Mouse (Mus musculus): ENCODE measurements around the gene Trpc1. TPM values are rescaled to one million over a fixed set of nuclear protein-coding genes. Genes with fewer than 3 reads are reported as not detected.
A peak's percentile ranks its signal among the peaks of the same experiment; 100 is the strongest.

Trpc1 gene
- total and polyA plus RNA-seq, 2 experiments from 2014 or later: 9.6 to 23.2 TPM

DNA sequence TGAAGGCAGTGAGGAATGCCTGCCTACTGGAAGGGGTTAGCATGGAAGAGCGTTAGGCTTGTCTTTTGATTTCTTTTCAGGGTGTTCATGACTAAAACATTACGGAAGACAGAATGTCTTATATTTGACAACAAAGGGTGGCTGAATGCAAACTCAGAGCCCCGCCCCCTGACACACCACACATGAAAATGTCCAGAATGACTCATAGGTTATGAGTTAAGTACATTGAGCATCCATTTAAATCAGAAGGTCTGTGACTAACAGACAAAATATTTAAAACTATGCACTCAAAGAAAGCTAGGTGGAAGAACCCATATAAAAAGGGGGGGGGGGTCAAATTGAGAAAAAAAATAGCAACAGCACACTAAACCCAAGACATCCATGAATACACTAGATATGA, 77.8 kb downstream of the Trpc1 start:
- no peak for DNase-seq (ENCODE audit: low spot score)
- H3K36me3 ChIP-seq (ENCODE audit: insufficient read depth, low read length): no peaks in the 10 kb centered on the region
- no peak for TF ChIP-seq CTCF (IDR thresholded peaks at IDR 0.05; ENCODE audit: low read depth)
- H3K4me1 ChIP-seq (ENCODE audit: insufficient read depth, low read length): no peaks in the 10 kb centered on the region; the same call in 1 of the 2 replicates
- no peak for ATAC-seq
- H3K4me2 ChIP-seq (ENCODE audit: low read depth, low read length): no peak overlapping the region
- WGBS: 94% methylated on average over 3 of the region's 3 CpGs
- H3K9me3 ChIP-seq (ENCODE audit: low read length): no peaks in the 10 kb centered on the region
- no peaks in the 10 kb centered on the region for H3K27me3 ChIP-seq (ENCODE audit: insufficient read depth, low read length)
- H3K4me3 ChIP-seq (ENCODE audit: low read length): no peak overlapping the region
- no peak overlapping the region for H3K27ac ChIP-seq
- H3K9ac ChIP-seq (replicated peaks; ENCODE audit: low read length): no peak overlapping the region

DNA sequence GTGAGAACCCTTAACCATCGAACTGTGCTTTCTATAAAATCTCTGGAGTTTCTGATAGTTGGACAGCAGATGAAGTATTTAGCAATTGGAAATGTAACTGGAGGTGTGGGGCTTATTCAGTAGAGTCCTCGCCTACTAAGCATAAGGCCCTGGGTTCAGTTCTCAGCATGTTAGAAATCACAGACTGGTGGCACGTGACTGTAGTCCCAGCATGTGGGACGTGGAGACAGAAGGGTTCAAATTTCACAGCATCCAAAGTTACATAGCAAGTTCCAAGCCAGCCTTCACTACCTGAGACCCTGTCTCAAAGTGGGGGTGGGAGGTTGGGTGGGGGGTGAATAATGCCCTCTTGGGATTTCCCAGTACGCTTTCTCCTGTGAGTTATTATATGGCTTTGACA, 81.9 kb downstream of the Trpc1 start:
- H3K4me3 ChIP-seq (ENCODE audit: low read length): no peak overlapping the region
- H3K4me2 ChIP-seq (ENCODE audit: low read depth, low read length): peak overlapping the region; percentile 31; the same call in 1 of the 2 replicates
- WGBS: 51% methylated on average over 5 of the region's 5 CpGs
- H3K9ac ChIP-seq (replicated peaks; ENCODE audit: low read length): no peak overlapping the region
- no peaks in the 10 kb centered on the region for H3K9me3 ChIP-seq (ENCODE audit: low read length)
- no peaks in the 10 kb centered on the region; the same call in 1 of the 2 replicates for H3K4me1 ChIP-seq (ENCODE audit: insufficient read depth, low read length)
- H3K27me3 ChIP-seq (ENCODE audit: insufficient read depth, low read length): no peaks in the 10 kb centered on the region
- H3K36me3 ChIP-seq (ENCODE audit: insufficient read depth, low read length): no peaks in the 10 kb centered on the region
- DNase-seq (ENCODE audit: low spot score) (no peak), ATAC-seq (no peak)
- H3K27ac ChIP-seq: no peak overlapping the region
- no peak for TF ChIP-seq CTCF (IDR thresholded peaks at IDR 0.05; ENCODE audit: low read depth)

DNA sequence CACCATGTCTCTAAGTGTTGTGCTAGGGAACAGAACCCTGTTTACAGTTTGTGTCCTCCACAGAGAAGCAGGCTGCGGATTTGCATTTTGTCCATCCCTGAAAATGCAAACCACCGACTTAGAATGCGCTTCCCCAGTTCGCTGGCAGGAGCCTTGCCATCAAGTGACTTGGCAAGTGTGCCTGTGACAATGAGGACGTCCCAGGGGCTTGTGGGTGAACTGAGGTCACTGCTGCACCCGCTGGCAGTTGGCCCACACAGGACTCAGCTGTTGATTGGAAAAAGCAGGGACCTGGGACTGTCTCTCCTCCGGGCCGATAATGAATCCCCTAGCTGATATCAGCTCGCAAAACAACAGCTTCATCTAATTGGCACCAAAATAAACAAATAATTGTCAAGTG, 82.3 kb downstream of the Trpc1 start:
- WGBS: 14% methylated on average over 9 of the region's 9 CpGs
- H3K4me1 ChIP-seq (ENCODE audit: insufficient read depth, low read length): no peaks in the 10 kb centered on the region; the same call in 1 of the 2 replicates
- no peak overlapping the region for H3K4me3 ChIP-seq (ENCODE audit: low read length)
- no peak for TF ChIP-seq CTCF (IDR thresholded peaks at IDR 0.05; ENCODE audit: low read depth)
- no peaks in the 10 kb centered on the region for H3K9me3 ChIP-seq (ENCODE audit: low read length)
- peak overlapping the region; percentile 31 for H3K4me2 ChIP-seq (ENCODE audit: low read depth, low read length)
- no peak overlapping the region for H3K27ac ChIP-seq
- ATAC-seq: peak; percentile 68
- H3K36me3 ChIP-seq (ENCODE audit: insufficient read depth, low read length): no peaks in the 10 kb centered on the region
- no peaks in the 10 kb centered on the region for H3K27me3 ChIP-seq (ENCODE audit: insufficient read depth, low read length)
- DNase-seq (ENCODE audit: low spot score): peak; percentile 80
- H3K9ac ChIP-seq (replicated peaks; ENCODE audit: low read length): 0 out of 2 replicates have a peak overlapping the region, but pooled peaks have one; percentile 5

DNA sequence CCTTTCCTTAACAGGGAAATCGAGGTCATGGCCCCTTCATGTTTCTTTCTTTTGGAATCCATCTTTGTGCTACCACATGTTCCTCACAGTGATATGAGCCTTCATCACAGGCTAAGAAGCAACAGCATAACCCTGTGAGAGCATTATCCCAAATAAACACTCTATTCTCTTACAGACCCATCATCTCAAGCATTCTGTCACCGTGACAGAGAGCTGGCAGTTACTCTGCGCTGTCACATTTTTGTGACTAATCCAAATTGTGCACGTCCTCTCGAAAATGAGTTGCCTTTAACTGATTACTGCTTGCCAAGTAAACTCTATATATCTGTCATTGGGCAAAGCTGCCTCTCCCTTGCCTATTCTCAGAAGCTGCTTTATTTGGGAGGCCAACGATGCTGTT, 84.3 kb downstream of the Trpc1 start:
- TF ChIP-seq CTCF (IDR thresholded peaks at IDR 0.05; ENCODE audit: low read depth): no peak
- Histone ChIP-seq H3K9ac (replicated peaks; ENCODE audit: low read length) (no peak overlapping the region), H3K4me3 (ENCODE audit: low read length) (no peak overlapping the region), H3K4me1 (ENCODE audit: insufficient read depth, low read length) (no peaks in the 10 kb centered on the region; the same call in 1 of the 2 replicates), H3K9me3 (ENCODE audit: low read length) (no peaks in the 10 kb centered on the region), H3K27ac (no peak overlapping the region), H3K27me3 (ENCODE audit: insufficient read depth, low read length) (no peaks in the 10 kb centered on the region), H3K36me3 (ENCODE audit: insufficient read depth, low read length) (no peaks in the 10 kb centered on the region), H3K4me2 (ENCODE audit: low read depth, low read length) (no peak overlapping the region)
- DNase-seq (ENCODE audit: low spot score) (no peak), ATAC-seq (no peak)
- WGBS: 74% methylated on average over 6 of the region's 6 CpGs

DNA sequence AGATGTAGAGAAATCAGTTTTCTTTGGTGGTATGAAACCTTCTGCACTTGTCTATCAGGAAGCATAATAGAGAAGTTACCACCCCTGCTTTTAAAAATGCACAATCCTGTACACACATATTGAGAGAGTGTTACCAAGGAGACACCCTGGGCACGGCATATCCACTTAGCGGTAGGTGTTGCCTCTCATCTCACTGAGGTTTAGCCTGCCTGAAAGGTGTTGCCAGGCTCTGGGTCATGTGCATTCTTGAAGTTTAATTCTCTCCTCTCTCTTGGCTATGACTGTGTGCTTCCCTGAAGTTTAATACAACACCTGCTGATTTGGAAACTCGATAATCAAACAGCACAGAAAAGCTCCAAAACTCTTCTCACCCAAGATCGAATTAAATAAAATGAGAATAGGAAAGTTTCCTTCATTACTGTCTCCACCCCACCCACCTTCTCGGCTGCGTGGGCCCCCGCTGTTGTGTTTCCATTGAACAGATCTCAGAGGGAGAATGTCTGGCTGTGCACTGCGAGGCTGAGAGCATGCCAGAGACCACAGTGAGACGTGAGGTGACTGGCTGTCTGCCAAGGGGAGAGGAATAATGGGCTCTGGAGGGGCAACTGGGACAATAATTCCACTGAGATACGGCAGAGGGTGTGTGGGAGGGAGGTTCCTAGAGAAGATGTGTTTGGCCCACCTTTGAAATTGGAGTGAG, 85.7 kb downstream of the Trpc1 start:
- WGBS: 28% methylated on average over 10 of the region's 10 CpGs
- Histone ChIP-seq H3K36me3 (ENCODE audit: insufficient read depth, low read length) (no peaks in the 10 kb centered on the region), H3K4me2 (ENCODE audit: low read depth, low read length) (no peak overlapping the region), H3K9ac (replicated peaks; ENCODE audit: low read length) (no peak overlapping the region), H3K4me1 (ENCODE audit: insufficient read depth, low read length) (no peaks in the 10 kb centered on the region; the same call in 1 of the 2 replicates), H3K4me3 (ENCODE audit: low read length) (no peak overlapping the region), H3K9me3 (ENCODE audit: low read length) (no peaks in the 10 kb centered on the region), H3K27me3 (ENCODE audit: insufficient read depth, low read length) (no peaks in the 10 kb centered on the region), H3K27ac (no peak overlapping the region)
- DNase-seq (ENCODE audit: low spot score) (peak; percentile 43), ATAC-seq (no peak)
- TF ChIP-seq CTCF (IDR thresholded peaks at IDR 0.05; ENCODE audit: low read depth): no peak

DNA sequence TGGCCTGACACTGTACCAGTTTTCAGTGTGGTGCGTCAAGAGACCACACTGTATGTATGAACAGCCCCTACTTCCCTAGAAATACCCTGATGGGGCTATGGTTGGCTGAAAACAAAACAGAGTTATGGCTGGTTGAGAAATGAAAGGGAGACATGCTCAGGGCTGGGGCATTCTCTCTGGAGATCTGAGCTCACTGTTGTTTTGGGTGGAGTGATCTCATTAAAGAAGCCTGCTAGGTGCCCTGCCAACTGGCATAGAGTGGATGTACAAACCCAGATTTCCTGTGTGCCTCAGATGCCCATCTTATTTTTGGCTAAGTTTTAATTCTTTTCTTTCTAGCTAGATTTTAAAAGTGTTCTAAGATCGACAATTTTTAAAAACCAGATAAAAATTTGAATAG, 92.2 kb downstream of the Trpc1 start:
- no peak overlapping the region for H3K27ac ChIP-seq
- no peak for DNase-seq (ENCODE audit: low spot score)
- no peak overlapping the region for H3K4me3 ChIP-seq (ENCODE audit: low read length)
- H3K4me2 ChIP-seq (ENCODE audit: low read depth, low read length): no peak overlapping the region
- no peaks in the 10 kb centered on the region for H3K36me3 ChIP-seq (ENCODE audit: insufficient read depth, low read length)
- ATAC-seq: no peak
- no peak for TF ChIP-seq CTCF (IDR thresholded peaks at IDR 0.05; ENCODE audit: low read depth)
- H3K9me3 ChIP-seq (ENCODE audit: low read length): no peaks in the 10 kb centered on the region
- no peak overlapping the region for H3K9ac ChIP-seq (replicated peaks; ENCODE audit: low read length)
- no peaks in the 10 kb centered on the region for H3K27me3 ChIP-seq (ENCODE audit: insufficient read depth, low read length)
- WGBS: 91% methylated on average over 2 of the region's 2 CpGs
- no peaks in the 10 kb centered on the region for H3K4me1 ChIP-seq (ENCODE audit: insufficient read depth, low read length)

Other genes with a start within 250 kb of the Trpc1 start
- gene U2surp, start 238.4 kb downstream of the Trpc1 start, total RNA-seq (2014; rRNA removed): 30.2 and 35.2 TPM in 2 replicates
- gene U2surp, start 238.4 kb downstream of the Trpc1 start, polyA plus RNA-seq (2015; fragmentation: Nextera tagmentation; extraction: Ambion mirVana): 122 and 128 TPM in 2 replicates
- gene Paqr9, start 190.7 kb downstream of the Trpc1 start, total RNA-seq (2014; rRNA removed): 22.2 and 22.3 TPM in 2 replicates
- gene Paqr9, start 190.7 kb downstream of the Trpc1 start, polyA plus RNA-seq (2015; fragmentation: Nextera tagmentation; extraction: Ambion mirVana): 5.9 and 6.0 TPM in 2 replicates
- gene Pcolce2, start 112.8 kb downstream of the Trpc1 start, total RNA-seq (2014; rRNA removed): 2.4 and 2.6 TPM in 2 replicates
- 2.5 and 3.1 TPM in 2 replicates for gene Pcolce2, start 112.8 kb downstream of the Trpc1 start, polyA plus RNA-seq (2015; fragmentation: Nextera tagmentation; extraction: Ambion mirVana)
- 0.78 and 2.2 TPM in 2 replicates for gene Pls1, start 94.9 kb upstream of the Trpc1 start, total RNA-seq (2014; rRNA removed)
- 3.0 TPM in 2 replicates for gene Pls1, start 94.9 kb upstream of the Trpc1 start, polyA plus RNA-seq (2015; fragmentation: Nextera tagmentation; extraction: Ambion mirVana)
- gene Atr, start 107.2 kb upstream of the Trpc1 start, total RNA-seq (2014; rRNA removed): 13.6 and 13.9 TPM in 2 replicates
- 7.6 and 8.9 TPM in 2 replicates for gene Atr, start 107.2 kb upstream of the Trpc1 start, polyA plus RNA-seq (2015; fragmentation: Nextera tagmentation; extraction: Ambion mirVana)
- 14.3 and 15.7 TPM in 2 replicates for gene Xrn1, start 204.4 kb upstream of the Trpc1 start, total RNA-seq (2014; rRNA removed)
- 14.8 and 15.8 TPM in 2 replicates for gene Xrn1, start 204.4 kb upstream of the Trpc1 start, polyA plus RNA-seq (2015; fragmentation: Nextera tagmentation; extraction: Ambion mirVana)

Data from hindbrain, postnatal 0 days (tissue).